Mouse (Mus musculus): Measurements from ENCODE around the gene Plekha6. TPM values are rescaled to one million over a fixed set of nuclear protein-coding genes. Genes with fewer than 3 reads are reported as not detected.

Plekha6 gene
- polyA plus RNA-seq (2017; shearing (Covaris generic)): 0.31 TPM

DNA sequence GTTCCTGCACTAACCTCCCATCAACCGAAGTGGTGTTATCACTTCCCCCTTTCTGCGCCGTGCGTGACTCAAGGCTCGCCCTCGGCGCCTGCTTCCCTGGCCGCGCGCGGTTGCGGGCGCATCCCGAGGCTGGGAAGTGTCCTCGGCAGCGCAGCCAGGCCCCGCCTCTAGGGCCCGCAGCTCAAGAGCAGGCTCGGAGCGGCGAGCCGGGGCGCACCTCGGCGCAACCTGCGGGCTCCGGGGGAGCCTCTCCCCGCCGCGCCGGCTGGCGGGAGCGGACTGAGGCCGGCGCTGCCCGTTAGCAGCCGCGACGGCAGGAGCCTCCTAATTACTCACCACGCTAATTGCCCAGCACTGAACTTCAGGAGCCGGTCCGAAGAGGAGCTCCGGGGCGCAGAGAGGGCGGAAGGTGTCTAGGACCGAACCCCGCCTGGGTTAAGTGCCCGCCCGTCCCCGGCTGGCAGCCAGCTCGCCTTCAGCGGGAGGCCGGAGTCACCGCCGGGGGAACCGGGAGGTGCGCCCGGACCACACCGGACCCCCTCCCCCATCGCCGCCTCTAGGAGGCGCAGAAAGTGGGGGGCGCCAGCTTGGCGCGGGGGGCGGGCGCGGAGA lies at the start of gene Plekha6:
Gene Plekha6, plus strand, starts transcription at position 391 of the 612 bp plus-strand sequence.

DNA sequence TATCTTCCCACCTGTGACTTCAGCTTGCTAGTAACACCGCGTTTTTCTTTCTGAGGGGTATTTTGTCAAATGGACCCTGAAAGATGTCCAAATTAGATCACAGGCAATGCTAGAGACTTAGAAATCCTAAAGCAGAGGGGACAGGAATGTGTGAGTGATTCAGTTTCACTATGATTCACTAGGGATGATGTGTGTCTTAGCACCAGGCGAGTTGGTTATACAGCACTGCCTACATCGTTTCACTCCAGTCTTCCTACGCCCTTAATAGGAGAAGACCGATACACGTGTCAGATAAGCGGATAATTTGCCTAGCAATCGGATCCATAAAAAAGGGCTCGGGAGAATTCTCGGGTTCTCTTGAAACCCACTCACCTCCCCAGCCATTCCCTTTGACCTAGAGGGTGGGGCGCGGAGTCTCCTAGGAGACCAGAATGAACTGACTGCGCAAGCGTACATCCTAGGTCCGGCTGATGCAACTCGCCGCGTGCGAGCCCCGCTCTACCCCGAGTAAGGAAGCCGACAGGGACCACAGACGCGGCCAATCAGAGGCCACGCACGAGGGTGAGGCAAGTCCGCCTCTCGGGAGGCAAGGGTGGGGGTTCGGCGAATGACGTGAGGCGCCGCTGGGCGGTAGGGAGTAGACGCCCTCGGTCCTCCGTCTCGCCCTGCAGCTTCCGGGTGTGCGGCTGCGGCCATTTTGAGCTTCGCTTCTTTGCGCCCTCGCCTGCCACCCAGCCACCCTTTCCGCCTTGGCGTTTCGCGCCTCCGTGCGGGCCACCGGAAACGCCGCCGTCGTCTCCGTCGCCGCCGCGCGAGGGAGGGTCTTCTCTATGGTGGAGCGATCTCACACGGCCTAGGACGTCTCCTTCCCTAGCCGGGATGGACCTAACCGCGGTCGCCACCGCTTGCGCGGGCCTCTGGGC lies 33.1 kb upstream of the Plekha6 start, which contains the start of gene Ppp1r15b:
Gene Ppp1r15b, plus strand, starts transcription at position 506 of the 923 bp plus-strand sequence.

GRCm38 (mm10) chr1:133309652-133310267 lies 145.8 kb downstream of the Plekha6 start, which contains the start of gene Golt1a:
Golt1a (plus strand) TSS chr1:133309800.

DNA sequence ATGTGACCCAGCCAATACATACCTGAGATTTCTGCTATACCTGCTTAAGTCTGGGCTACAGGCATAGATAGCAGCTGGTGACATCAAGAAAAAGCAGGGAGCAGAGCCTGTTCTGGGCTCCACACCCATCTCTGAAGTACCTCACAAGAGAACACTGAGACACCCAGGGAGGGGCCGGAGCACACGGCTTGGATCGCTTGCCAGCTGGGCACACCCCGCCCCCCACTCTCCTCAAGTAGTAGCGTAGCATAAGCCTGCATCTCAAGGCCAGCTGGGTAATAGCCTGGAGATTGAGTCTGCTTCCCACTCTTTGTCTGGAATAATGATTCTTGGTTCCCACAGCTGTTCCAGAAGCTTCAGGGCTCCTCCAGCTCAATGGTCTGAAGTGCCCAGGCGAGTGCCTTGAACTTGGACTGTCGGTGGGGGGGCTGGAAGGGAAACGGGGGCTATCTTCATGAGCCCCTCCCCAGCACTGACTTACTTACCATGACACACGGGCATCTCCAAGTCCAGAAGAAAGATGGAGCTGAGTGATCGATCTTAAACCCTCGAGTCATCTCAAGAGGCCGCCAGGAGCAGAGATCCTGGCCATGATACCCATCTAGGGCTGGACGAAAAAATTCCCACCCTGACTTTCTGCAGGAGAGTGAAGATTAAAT lies 157.4 kb downstream of the Plekha6 start, which contains the start of gene Kiss1:
Gene Kiss1, plus strand, starts transcription at position 609 of the 659 bp plus-strand sequence.

DNA sequence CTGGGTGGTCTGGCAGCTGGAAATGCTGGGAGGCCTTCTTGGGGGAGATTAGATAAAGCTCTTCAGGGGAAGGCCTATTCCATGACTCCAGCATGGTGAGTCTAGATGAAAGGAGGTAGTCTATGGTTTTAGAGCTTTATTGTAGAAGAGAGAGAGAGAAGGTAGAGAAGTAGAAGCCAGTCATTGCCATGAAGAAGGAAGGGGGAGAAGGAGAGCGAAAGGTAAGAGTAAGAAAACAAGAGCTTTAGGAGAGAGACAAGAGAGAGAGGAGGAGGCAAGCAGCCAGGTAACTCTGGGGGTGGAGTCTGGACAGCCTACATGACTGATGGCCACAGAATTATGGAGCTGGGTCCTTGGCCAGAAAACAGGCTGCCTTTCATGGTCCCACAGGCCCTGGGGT lies 186.2 kb downstream of the Plekha6 start, which contains the start of gene Ren1:
Gene Ren1, plus strand, starts transcription at position 301 of the 400 bp plus-strand sequence.

Other genes starting within 250 kb of the Plekha6 start
- 103 TPM for gene Mdm4, start 133.6 kb upstream of the Plekha6 start, polyA plus RNA-seq (2017; shearing (Covaris generic))
- 0.36 TPM for gene Pik3c2b, start 118.5 kb upstream of the Plekha6 start, polyA plus RNA-seq (2017; shearing (Covaris generic))
- gene Ppp1r15b, start 33.1 kb upstream of the Plekha6 start, polyA plus RNA-seq (2017; shearing (Covaris generic)): 41.6 TPM
- gene Golt1a, start 145.6 kb downstream of the Plekha6 start, polyA plus RNA-seq (2017; shearing (Covaris generic)): not detected
- not detected for gene Kiss1, start 157.7 kb downstream of the Plekha6 start, polyA plus RNA-seq (2017; shearing (Covaris generic))
- not detected for gene Ren1, start 186.3 kb downstream of the Plekha6 start, polyA plus RNA-seq (2017; shearing (Covaris generic))
- gene Etnk2, start 199.4 kb downstream of the Plekha6 start, polyA plus RNA-seq (2017; shearing (Covaris generic)): not detected